Mouse (Mus musculus) B cell, adult 67 days (primary cell): ENCODE measurements around the gene Cplx1. TPM values are rescaled to one million over a fixed set of nuclear protein-coding genes. Genes with fewer than 3 reads are reported as not detected.

Source experiments
- total RNA-seq, 2 experiments: library from RNA; stranded (reverse); gene quantifications; 4 replicates each; pipeline ENCODE4 v1.2.4; 2023

The Cplx1 gene
- not detected for total RNA-seq

DNA sequence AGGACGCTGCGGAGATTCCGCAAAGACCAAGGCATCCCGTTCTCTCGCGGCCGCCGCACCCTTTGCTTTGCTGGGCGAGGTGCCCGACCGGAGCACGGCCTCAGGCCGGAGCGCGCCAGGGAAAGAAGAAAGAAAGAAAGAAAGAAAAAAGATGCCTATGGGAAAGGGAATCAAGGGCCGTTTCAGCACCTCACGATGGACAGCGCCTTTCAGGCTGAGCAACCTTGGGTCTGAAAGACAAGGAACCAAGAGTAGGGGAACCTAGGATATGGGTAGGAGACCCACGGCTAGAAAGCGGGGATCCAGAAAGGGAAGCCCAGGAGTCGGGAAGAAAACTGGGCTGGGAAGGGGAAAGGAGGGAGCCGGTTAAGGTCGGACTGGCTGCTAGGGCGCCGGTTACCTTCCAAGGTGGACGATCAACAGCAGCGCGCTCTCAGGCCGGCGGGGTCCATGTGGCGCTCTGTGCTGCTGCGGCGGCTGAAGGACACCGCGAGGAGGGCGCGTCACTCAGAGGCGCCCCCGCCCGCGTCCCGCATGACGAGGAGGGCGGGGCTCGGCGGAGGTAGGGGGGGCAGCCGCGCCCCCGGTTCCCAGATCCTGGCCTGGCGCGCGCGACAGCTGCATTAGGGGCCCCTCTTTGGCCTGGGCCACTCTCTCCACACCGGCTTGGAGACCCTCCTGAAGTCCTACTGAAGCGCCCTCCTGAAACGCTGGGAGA lies at the start of gene Cplx1:
Gene Cplx1 (minus strand): TSS at position 536 of the 718 bp plus-strand sequence.

Other genes starting within 250 kb of the Cplx1 start
- 1 to 10 TPM; 3.7 TPM for gene Pigg, start 237.4 kb downstream of the Cplx1 start, total RNA-seq
- not detected for gene Gm42517, start 182.1 kb downstream of the Cplx1 start, total RNA-seq
- gene Pde6b, start 161.6 kb downstream of the Cplx1 start, total RNA-seq: not detected
- 10 to 100 TPM; 61.2 to 72.5 TPM for gene Atp5k, start 115.6 kb downstream of the Cplx1 start, total RNA-seq
- gene Mfsd7a, start 101.1 kb downstream of the Cplx1 start, total RNA-seq: not detected
- gene Pcgf3, start 88.8 kb downstream of the Cplx1 start, total RNA-seq: 10 to 100 TPM; 21.0 to 43.3 TPM
- gene Gak, start 79.7 kb upstream of the Cplx1 start, total RNA-seq: 100 to 1,000 TPM; 144 to 150 TPM
- gene Tmem175, start 79.7 kb upstream of the Cplx1 start, total RNA-seq: 10 to 100 TPM; 26.7 to 27.1 TPM
- 10 to 100 TPM; 30.9 to 44.8 TPM for gene Idua, start 110.3 kb upstream of the Cplx1 start, total RNA-seq
- gene Dgkq, start 119.6 kb upstream of the Cplx1 start, total RNA-seq: 10 to 100 TPM; 47.0 to 56.2 TPM
- not detected for gene Slc26a1, start 125.5 kb upstream of the Cplx1 start, total RNA-seq
- gene Fgfrl1, start 142.4 kb upstream of the Cplx1 start, total RNA-seq: 1 to 10 TPM; 6.1 to 7.5 TPM
- not detected for gene Rnf212, start 225.0 kb upstream of the Cplx1 start, total RNA-seq
- gene Tmed11, start 245.3 kb upstream of the Cplx1 start, total RNA-seq: not detected